Mouse (Mus musculus) urinary bladder, postnatal 10 days (tissue): Measurements from ENCODE around the gene Foxn3.

Experiments used
- DNase-seq: peaks from one replicate; pipeline ENCODE4 v3.0.0; 2022; ENCODE audit warnings: low spot score

The Foxn3 gene

GRCm38 (mm10) chr12:99417885-99418284 is 145.5 kb downstream of the Foxn3 start:
- DNase-seq, result no peak

- no peak for DNase-seq
Observed at GRCm38 (mm10) chr12:99415538-99415937, 147.8 kb downstream of the Foxn3 start.

GRCm38 (mm10) chr12:99412496-99412895 is 150.9 kb downstream of the Foxn3 start:
- DNase-seq, result no peak

- no peak for DNase-seq
Observed at GRCm38 (mm10) chr12:99412034-99412433, 151.3 kb downstream of the Foxn3 start.

- no peak for DNase-seq
Observed at GRCm38 (mm10) chr12:99408651-99409050, 154.7 kb downstream of the Foxn3 start.

GRCm38 (mm10) chr12:99408089-99408488 is 155.3 kb downstream of the Foxn3 start:
- no peak for DNase-seq

GRCm38 (mm10) chr12:99407318-99407716 is 156.1 kb downstream of the Foxn3 start:
- DNase-seq, result no peak

GRCm38 (mm10) chr12:99406697-99407317 is 156.6 kb downstream of the Foxn3 start:
- no peak for DNase-seq

GRCm38 (mm10) chr12:99406254-99406653 is 157.1 kb downstream of the Foxn3 start:
- DNase-seq, result no peak

- DNase-seq, result no peak
Observed at GRCm38 (mm10) chr12:99405401-99405800, 158.0 kb downstream of the Foxn3 start.

- no peak for DNase-seq
Observed at GRCm38 (mm10) chr12:99403004-99403403, 160.4 kb downstream of the Foxn3 start.

- no peak for DNase-seq
Observed at GRCm38 (mm10) chr12:99400907-99401306, 162.5 kb downstream of the Foxn3 start.

- DNase-seq, result no peak
Observed at GRCm38 (mm10) chr12:99399575-99399974, 163.8 kb downstream of the Foxn3 start.

- no peak for DNase-seq
Observed at GRCm38 (mm10) chr12:99396461-99396860, 166.9 kb downstream of the Foxn3 start.

GRCm38 (mm10) chr12:99395082-99395481 is 168.3 kb downstream of the Foxn3 start:
- no peak for DNase-seq

GRCm38 (mm10) chr12:99394676-99395075 is 168.7 kb downstream of the Foxn3 start:
- DNase-seq, result no peak

GRCm38 (mm10) chr12:99393867-99394630 is 169.3 kb downstream of the Foxn3 start:
- no peak for DNase-seq

- DNase-seq, result peak; percentile 46
Observed at GRCm38 (mm10) chr12:99392944-99393866, 170.2 kb downstream of the Foxn3 start.

GRCm38 (mm10) chr12:99391942-99392880 is 171.2 kb downstream of the Foxn3 start:
- DNase-seq, result peak; percentile 99

GRCm38 (mm10) chr12:99390429-99390828 is 173.0 kb downstream of the Foxn3 start:
- DNase-seq, result no peak

- no peak for DNase-seq
Observed at GRCm38 (mm10) chr12:99389244-99389643, 174.1 kb downstream of the Foxn3 start.
